Mouse (Mus musculus) ovary, adult 18-20 months (tissue): ENCODE results near the gene Fam198b.

Experiments used
- DNase-seq: peaks from one replicate; pipeline ENCODE4 v3.0.0; 2022; ENCODE audit warnings: low spot score, mixed read lengths

The Fam198b gene

GRCm38 (mm10) chr3:79983961-79984419 lies 99.7 kb downstream of the Fam198b start:
- no peak for DNase-seq

GRCm38 (mm10) chr3:79984542-79984941 lies 100.2 kb downstream of the Fam198b start:
- DNase-seq: no peak

GRCm38 (mm10) chr3:79989250-79989649 lies 104.9 kb downstream of the Fam198b start:
- DNase-seq: no peak

- DNase-seq: no peak
Observed at GRCm38 (mm10) chr3:79989911-79990310, 105.6 kb downstream of the Fam198b start.

- DNase-seq: no peak
Observed at GRCm38 (mm10) chr3:79990480-79990879, 106.1 kb downstream of the Fam198b start.

GRCm38 (mm10) chr3:79994029-79994539 lies 109.8 kb downstream of the Fam198b start:
- DNase-seq: no peak

GRCm38 (mm10) chr3:79995726-79996125 lies 111.4 kb downstream of the Fam198b start:
- DNase-seq: no peak
